Mouse (Mus musculus) ovary, postnatal 14 days (tissue): ENCODE results near the gene Selenos.

Source experiments
- DNase-seq: peaks from one replicate; pipeline ENCODE4 v3.0.0; 2022; ENCODE audit warnings: low spot score

Gene Selenos

DNA sequence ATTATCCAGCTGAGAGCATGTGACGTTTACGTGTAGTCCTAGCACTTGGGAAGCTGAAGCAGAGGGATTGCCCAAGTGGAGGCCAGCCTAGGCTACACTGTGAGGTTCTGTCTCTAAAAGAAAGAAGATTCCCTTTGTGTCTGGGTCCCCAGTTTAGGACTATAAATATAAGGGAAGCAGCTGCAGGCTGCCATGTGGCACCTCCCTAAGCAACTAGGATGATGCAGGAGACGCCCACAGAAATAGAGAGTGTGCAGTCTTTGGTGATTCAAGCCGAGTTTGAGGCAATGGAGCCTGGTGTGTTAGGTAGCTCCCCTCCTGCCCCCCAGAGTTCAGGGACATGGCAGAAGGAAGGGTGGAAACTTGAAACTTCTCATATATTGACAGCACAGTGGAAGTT lies 8.2 kb downstream of the Selenos start:
- DNase-seq, result no peak

DNA sequence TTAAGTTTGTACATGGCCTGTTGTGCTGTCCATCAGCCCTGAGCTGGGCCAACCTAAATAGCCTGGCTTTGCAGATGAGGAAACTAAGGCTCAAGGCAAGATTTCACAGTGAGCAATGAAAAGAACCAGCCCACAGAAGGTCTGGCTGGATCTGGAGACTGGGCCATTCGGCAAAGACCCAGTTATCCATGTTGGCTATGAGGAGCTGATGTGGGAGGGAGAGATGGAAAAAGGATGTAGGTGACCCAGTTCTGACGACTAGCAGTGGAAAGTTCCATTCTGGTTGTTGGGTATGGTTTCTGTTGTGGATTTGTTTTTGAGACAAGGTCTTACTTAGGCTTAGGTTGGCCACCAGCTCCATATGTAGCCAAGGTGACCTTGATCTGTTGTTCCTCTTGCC lies 8.6 kb downstream of the Selenos start:
- no peak for DNase-seq

DNA sequence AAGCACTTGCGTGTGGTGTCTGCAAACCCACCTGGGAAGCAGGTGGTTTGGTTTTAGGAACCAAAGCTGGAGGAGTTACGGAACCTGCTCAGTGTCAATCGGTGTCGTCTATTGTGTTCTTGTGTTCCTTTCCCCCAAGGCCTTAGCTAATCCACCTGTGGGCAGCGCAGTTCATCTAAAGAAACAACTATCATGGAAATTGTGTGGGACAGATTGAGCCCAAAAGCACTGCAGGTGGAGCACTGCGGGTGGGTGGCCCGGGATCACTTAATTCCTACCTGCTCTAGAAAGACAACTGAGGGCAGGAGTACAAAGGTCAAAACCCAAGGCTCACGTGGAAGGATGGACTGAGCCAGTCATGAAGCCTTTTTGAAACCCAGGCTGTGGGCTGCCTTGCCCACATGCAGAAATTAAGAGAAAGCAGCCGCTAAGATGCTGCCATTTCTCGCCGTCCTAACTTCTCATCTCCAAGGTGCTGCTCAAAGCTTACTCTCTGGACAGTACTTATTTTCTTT lies 11.3 kb downstream of the Selenos start:
- DNase-seq, result no peak

DNA sequence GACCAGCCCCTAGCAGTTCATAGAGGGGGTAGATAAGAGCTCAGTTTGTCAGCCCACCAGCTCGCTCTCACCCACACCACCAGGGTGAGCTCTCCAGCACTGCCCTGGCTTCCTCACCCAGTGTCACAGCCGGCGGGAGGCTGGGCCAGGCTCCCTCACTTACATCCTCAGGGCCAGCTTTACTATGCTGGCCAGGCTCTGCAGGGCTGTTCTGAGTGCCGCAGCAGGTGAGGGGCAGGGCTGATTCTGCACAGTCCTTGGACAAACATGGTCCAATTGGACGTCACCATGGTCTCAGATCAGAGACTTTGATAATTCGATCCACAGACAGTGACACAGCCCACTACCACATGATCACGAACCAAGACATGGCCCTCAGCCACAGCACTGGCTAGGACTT lies 12.1 kb downstream of the Selenos start:
- DNase-seq, result no peak

DNA sequence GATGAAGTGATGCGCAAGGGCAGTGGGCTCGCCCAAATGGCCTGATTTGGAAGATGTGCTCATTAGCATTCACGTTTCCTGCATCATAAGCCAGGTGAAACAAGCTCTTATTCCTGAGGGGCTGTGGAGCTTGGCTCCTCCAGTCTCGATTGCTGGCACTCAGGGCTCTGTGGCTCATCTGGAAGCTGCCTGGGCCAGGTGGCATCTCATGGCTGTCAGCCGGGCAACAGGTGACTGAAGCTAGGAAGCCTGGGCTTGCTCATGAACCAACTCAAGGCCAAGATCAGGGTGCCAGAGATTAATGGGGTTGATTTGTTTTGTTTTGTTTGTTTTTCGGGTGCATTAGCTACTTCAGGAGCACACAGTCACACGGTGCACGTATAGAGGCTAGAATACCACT lies 13.2 kb downstream of the Selenos start:
- no peak for DNase-seq

DNA sequence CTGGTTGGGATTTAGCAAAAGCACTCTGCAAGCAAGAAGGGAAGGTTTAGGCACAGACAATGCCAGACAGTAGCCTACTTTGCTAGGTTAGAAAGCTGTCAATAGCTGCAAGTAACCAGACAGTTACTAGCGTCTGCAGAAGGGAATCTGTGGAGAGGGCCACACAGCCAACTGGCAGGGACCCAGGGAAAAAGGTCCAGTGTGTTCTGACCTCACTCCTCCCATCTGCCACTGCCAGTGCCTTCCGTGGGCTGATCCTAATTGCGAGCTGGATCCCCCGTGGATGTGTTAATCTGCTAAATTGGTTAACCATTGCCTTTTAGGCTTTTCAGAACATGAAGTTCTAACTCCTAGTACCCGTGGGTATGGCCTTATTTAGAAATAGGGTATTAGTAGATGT lies 14.7 kb downstream of the Selenos start:
- no peak for DNase-seq

DNA sequence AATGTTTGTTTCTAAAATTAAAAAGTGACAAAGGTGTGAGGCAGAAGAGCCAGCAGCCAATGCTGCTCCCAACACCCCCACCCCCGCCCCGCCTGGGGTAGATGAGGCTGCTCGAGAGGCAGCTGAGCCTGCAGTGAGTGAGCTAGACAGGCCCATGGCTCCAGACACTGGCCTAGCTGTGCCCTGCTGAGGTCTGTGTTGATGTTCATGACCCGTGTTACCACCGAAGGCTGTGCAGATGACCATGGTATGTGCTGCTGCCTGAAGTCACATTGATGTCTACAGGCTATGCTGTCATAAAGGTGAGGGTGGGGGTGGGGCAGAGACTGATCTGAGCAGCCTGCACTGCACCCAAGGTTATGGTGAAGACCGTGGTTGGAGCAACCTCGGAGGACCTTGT lies 19.4 kb downstream of the Selenos start:
- no peak for DNase-seq

DNA sequence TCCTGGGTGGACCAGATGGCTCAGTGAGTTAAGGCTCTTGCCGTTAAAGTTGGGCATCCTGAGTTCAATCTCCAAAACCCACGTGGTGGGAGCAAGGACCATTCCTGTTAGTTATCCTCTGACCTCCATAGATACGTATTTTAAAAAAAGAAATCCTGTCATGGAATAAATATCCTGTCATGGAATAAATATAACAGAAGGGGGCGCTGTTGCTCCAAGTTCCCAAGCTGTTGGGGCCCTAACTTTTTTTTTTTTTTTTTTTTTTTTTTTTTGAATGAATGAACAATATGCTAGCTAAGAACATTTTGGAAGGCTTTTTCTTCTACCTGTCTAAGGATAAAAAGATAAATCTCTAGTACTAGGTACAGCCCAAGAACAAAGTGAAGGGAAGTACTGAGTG lies 22.4 kb downstream of the Selenos start:
- peak; percentile 13 for DNase-seq

DNA sequence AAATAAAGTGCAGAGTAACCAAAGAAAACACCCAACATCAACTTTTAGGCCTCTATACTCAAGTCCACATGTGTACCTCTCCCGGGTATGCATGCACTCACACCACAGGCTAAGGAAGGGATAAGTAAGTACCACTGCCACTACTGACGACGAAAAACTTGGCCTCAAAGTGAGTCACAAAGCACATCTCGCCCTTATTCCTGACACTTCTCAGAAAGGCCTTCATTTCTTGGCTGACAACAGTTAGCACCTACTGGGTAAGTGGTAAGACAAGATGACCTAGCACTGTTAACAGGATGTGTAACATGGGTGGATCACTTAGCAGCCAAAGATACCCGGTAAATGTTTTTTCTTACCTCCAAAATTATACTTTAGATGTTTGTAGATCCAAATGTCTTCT lies 25.1 kb downstream of the Selenos start:
- no peak for DNase-seq

DNA sequence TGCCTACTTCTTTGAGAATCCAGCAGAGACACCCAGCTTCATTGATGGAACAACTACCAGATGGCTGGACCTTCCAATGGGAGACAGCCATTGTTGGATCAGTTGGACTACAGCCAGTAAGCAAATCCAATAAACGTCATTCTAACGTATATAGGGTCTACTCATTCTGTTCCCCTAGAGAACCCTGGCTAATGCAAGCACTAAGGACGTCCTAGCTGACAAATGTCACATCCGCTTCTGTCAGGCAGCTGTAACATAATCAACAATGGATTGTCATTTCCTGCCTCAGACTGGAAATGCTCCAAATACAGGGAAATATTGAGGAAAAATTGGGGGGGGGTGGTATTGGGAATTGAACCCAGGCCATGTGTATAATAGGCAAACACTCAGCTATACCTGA lies 26.3 kb downstream of the Selenos start:
- no peak for DNase-seq

DNA sequence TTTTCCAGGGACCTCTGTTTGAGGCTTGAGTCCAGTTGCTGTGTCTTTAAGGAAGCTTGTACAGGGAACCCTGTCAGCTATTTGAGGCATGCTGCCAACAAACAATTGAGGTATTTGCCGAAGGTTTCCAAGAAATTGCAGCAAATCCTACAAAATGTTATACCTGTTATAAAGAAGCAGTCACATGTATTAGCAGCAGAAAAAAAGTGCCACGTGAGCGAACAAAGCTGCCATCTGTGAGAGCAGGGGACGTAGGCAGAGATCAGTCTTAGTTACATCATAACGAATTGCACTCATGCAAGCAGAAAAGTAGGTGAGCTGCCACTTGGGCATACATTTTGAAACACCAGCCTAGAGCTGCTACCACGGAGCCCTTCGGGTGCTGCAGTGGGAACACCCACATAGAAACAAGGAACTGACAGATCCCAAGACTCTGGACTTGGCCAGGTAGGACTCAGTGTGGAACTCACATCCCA lies 27.2 kb downstream of the Selenos start:
- DNase-seq, result no peak

DNA sequence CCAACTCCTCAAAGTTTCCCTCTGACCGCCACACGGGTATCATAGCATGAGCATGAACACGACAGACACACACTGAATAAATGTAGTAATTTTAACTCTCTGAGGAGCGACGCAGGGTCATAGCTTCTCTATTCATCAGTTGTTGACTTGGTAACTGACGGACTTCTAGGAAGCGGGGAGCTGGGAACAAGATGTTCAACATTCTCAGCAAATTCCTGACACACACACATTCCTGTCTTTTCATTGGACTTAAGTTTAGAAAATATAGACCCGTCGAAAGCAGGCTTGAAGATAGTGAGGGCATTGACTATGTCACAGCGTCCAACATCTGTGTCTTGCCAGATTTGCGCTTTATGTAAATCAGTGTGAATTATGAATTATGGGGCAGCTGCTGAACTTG lies 27.8 kb downstream of the Selenos start:
- no peak for DNase-seq

DNA sequence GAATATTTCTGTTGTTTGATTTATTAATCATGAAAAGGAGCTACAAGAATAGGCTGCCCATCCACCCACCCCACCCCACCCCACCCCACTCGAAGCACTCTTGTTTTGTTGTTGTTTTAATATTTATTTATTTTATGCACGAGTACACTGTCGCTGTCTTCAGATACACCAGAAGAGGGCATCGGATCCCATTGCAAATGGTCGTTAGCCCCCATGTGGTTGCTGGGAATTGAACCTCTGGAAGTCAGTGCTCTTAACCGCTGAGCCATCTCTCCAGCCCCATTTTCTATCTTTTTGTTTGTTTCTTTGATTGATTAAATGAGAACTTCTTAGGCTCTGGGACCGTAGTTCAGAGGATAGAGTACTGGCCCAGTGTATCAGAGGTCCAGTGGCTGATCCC lies 28.5 kb downstream of the Selenos start:
- no peak for DNase-seq

DNA sequence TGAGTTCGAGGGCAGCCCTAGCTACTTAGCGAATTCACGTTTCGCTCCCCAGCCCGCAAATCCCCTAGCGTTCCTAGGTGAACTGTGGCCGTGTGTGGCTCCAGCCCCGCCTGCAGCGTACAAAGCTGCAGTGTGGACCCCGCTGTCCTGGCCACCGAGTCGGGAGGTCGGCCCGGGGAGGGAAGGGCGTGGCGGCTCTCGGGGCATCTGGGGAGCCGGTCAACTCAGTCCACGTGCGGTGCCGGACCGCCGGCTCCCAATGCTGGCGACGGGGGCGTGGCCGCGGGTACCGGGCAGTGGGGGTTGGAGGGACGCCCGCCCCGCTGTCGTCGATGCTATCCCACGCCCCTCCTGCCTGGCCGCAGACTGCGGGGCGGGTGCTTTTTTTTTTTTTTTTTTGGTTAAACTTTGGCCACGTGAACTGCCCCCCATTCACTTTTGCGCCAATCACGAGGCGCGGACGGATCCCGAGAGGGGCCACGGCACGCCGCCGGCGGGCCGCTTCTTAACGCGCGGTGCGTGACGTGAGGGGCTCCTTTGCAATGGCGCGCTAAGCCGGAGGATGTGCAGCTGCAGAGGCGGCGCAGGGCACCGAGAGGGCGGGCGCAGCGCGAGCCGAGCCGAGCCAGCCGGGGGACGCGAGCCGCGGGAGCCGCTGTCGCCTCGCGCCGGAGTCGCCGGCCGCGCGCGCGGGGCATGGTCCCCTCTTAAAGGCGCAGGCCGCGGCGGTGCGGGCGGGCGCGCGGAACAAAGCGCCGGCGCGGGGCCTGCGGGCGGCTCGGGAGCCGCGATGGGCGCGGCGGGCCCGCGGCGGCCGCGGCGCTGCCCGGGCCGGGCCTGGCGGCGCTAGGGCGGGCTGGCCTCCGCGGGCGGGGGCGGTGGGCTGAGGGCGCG lies 29.8 kb downstream of the Selenos start, which contains the start of gene Chsy1:
Chsy1 (plus strand) TSS at position 555 of the 894 bp plus-strand sequence.
- DNase-seq, result peak; percentile 83

DNA sequence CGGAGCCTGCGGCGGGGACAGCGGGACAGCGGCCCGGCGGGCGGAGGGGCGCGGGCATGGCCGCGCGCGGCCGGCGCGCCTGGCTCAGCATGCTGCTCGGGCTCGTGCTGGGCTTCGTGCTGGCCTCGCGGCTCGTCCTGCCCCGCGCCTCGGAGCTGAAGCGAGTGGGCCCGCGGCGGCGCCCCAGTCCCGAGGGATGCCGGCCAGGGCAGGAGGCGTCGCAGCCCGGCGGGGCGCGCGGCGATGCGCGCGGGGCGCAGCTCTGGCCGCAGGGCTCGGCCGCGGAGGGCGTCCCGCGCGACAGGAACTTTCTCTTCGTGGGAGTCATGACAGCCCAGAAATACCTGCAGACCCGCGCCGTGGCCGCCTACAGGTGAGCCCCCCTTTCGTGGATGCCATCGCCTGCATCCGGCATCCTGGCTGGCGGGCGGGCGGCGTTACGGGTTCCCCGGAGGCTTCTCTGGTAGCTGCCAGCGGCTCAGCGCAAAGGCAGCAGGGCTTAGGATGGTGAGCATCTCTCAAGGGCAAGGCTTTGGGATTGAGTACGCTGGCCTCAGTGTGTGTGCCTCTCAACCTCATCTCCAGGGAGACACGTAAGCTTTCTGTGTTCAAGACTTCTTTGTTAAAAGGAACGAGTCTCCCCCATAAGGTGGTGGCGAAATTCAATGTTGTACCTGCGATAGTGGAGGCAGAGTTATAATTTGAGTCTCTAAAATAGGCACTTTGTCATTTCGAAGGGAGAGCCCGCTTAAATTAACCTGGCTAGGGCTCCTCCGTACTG lies 30.6 kb downstream of the Selenos start:
- DNase-seq, result peak; percentile 15

DNA sequence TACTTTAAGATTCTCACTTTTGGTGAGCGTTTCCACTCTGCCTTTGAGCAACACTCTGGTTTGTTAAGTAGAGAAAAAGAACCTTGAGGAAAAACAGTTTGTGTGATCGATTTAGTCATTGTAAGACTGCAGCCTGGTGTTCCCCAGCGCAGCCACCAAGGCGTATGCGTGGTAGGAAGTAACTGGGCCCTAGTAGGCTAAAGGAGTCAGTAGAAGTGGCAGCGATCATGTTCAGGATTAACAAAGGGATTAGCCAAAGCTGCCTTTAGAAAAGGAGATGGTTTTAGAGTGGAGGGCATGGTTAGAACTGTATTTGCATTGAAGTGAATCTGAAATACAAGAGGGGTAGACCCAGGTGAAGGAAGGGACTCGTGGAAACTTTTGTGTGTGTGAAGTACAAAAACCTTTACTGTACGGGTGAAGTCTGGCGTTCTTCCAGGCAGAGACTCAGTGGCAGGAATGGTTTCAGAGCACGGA lies 31.2 kb downstream of the Selenos start:
- DNase-seq, result no peak

DNA sequence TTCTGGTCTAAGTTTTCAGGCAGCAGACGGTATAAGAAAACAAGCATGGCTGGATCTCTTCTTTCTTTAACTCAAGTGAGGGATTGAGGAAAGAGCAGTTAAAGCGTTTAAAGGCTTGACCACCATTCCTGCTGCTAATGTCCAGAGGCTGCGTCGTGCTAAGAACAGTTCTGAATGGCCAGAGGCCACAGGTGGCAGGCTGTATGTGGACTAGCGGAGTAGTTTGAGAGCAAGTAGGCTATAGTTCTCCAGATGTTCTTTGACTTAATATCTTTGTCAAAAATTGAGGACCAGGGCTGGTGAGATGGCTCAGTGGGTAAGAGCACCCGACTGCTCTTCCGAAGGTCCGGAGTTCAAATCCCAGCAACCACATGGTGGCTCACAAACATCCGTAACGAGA lies 31.8 kb downstream of the Selenos start:
- no peak for DNase-seq

DNA sequence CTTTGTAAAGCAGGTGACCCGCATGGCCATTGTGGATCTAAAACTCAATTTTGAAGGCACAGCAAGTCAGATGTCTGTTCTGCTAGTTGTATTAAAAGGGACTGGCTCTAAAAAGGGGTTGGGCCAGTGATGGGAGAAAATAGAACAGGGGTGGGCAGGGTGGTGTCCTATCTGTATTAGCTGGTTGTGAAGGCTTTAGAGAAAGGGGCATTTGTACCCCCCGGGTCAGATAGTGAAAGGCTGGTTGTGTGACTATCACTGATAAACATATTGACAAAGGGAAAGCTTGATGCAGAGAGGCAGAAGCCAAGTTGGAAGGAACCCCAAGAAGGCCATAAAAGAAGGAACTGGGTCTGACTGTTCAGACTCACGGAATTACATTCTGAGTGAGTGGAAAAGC lies 34.1 kb downstream of the Selenos start:
- DNase-seq, result no peak

DNA sequence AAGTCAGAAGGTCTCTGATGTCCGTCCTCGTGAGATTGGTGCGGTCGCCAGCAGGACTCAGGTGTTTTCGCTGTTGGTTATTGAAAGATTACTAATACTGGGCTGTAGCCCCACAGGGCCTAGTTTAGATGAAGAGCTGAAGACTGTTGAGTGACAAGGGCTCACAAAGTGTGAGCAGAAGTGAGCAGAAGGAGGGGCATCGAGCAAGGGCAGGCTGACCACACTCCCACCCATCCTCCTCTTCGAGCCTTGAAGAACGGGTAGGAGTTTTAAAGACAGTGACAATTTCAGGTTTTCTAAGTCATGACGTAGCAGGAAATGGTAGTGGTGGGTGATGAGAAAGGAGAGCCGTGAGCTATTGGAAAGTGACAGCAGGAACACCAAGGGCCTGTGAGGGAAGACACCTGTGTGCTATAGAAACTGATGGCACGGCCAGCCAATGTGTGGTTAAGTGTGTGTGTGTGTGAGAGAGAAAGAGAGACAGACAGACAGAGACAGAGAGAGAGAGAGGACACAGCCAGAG lies 36.4 kb downstream of the Selenos start:
- DNase-seq, result no peak

DNA sequence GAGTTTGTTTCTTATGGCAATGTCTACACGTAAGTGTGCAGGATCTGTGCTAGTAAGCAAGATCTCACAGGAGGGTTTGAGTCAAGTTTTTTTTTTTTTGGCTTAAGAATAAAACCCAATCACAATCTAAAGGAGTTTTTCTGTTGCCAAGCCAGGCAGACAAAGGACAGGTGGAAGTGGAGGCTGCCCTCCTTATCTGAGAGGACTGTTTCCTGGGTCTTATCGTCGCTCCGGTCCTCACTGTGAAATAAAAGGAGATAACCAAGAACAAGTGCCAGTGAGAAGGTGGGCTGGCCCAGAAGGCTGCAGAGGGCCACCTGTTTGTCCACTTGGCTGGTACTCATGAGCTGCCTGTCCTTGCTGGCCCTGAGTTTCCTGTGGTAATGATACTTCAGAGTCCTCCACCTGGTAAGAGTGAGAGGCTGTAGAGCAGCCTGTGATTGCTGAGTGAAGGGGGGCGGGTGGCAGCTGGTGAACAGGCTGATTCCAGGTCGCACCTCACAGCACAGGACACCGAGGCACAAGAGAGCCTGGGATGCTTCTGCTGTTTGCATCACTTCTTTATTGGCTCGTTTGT lies 37.5 kb downstream of the Selenos start:
- no peak for DNase-seq

DNA sequence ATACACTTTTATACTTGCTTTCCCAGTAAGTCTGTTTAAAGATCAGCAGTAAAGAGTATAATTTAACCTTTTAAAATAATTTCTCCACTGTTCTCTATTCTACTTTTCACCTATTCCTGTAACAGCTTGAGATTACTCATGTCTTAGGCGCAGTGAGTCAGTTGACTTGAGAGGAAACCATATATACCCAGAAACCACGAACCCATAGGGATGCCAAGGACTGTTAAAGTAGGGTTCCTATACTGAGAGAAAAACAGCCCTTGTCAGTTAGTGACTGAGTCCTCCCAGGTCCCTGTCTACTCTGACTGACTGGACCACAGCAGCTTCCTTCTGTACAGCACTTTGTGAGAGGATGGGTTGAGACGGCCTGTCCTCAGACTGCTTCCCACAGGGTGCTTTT lies 38.6 kb downstream of the Selenos start:
- no peak for DNase-seq

DNA sequence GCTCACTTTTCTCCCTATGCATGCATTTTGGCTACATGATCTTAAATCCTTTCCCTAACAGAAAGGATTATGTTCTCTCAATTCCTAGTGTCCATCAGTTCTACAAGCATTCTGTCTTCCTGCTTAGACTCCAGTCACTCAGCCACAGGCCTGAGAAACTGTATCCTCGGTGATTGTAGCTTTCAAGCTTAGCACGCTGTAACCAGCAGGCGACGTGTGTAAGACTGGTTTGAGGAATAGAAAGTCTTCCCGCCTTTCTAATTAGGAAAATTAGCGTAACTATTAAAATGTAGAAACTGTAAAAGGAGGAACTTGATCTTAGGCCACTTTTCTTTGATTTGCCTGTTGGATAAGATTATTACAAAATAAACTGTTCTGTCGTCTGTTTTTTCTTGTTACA lies 39.3 kb downstream of the Selenos start:
- no peak for DNase-seq
